Mouse (Mus musculus) yolk sac, embryonic 10.5 days (tissue): ENCODE data around the gene Gm11060.
A peak's percentile ranks its signal among the peaks of the same experiment; 100 is the strongest.

Experiments
- DNase-seq: peaks from one replicate; pipeline ENCODE4 v3.0.0-alpha.2; 2017; ENCODE audit warnings: low spot score

Gm11060 gene

DNA sequence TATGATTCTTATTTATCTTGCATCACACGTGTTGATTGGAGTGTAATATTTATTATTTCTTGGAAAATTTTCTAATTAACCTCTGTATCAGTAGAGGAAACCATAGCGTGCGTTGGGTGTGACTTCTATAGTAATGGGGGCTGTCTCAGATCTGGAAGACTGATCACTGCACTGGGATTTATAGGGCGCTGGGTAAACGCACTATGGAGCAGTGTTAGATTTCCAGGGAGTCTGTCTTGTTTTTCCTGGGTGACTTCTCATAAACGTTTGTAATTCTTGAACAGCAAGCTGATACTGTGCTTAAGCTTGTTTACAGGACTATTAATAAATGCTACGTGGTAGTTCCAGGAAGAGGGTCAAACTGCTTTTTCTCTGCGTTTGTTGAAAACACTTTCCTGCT is 25.9 kb downstream of the Gm11060 start:
- DNase-seq = no peak

DNA sequence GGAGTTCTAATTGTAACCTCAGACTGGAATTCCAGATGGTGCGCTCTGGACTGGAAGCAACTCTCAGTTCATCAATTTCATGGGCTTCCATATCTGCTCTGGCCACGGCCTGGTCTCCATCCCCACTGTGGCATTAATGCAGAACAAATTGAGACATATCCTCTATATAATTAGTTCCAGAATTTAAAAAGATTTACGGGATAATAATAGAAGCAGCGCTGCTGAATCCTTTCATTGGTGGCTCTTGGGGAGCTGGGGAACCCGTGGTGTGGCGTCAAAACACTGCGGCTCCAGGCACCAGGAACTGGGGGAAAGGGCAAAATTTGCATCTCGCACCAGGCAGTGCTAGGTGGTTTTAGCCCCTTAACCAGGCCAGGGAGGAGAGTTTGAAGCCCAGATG is 30.4 kb downstream of the Gm11060 start:
- no peak for DNase-seq

DNA sequence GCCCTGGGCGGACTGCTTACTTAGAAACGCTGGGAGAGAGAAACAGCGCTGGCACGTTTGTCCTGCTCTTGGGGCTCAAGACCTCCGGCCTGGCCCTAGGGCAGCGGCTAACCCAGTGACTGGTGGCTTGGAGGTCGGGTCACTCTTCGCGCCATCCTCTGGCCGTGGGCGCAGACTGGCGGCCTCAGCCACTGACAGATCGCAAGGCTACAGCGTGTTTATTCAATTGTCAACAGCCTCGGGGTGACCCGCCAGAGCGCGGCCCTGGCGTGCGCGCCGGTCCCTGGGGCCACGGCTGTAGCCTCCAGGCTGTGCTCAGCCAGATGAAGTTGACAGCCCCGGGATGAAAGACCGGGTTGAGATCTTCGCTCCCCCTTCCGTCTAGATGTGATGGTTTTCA is 31.1 kb downstream of the Gm11060 start:
- DNase-seq = no peak

DNA sequence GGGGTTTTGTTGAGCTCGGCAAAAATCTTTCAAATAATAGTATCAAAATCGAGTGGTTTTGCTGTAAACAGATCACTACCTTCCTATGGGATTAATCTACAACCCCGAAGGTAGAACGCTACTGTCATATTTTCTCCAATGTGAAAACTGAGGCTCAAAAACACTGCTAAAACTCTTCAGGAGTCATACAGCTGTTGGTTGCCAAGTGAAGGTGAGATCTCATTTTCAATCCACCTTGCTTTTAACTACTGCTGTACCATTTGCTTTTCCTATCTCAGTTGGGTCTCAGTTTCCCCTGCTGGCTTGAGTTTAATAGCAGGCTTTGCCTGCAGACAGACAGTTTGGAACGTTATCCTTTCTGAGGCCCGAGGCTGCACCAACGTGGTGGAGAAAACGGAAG is 31.6 kb downstream of the Gm11060 start:
- DNase-seq = no peak

DNA sequence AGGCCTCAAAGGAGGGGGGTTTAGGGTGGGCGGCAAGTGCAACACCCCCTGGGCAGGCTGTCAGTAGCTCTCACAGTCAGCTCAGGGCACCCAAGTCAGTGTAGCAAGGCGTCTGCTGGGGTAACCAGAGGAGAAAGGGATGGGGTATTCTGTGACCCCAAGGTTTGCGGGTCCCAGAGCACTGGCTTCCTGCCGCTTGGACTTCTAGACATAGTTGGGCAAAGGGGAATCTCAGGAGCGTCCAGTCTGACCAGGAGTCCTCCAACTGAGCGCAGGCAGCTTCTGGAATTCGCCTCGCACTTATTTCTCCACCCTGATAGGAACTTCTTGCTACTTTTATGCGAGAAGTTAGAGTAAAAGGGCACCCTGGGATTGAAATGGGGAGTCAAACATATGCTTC is 32.1 kb downstream of the Gm11060 start:
- no peak for DNase-seq

DNA sequence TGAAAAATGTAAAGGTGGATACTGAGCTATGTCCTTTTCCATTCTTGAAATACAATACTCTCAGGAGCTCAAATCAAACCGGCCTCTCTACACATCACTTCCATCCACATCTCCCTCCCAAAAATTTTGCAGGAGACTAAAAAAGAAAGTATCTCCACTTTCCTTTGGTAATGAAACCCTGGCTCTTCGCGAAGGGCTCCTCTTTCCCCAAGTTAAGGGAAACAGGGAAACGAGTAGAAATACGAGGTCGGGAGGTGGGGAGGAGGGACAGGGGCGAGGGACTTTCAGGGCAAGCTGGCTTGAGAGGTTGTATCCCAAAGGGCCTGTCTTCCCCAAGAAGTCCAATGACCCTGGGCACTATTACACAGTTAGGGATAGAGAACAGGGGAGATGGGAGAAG is 32.6 kb downstream of the Gm11060 start:
- no peak for DNase-seq

DNA sequence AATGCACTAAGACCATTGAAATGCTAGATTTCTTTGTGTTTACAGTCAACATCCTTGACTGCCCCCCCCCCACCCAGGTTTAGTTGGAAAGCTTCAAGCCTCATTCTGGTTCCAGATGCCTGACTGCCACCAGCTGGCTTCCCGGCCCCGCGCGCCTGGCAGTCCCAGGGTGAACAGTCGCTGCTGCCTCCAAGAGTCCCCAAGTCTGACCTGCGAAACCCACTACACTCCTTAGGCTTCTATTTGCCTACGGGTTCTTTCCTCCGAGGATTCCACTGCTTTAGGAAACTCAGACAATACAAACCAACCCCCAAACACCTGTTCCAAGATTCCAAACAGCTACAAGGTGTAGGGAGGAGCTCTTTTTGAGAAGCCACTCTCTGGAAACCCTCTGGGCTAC is 33.4 kb downstream of the Gm11060 start:
- no peak for DNase-seq

DNA sequence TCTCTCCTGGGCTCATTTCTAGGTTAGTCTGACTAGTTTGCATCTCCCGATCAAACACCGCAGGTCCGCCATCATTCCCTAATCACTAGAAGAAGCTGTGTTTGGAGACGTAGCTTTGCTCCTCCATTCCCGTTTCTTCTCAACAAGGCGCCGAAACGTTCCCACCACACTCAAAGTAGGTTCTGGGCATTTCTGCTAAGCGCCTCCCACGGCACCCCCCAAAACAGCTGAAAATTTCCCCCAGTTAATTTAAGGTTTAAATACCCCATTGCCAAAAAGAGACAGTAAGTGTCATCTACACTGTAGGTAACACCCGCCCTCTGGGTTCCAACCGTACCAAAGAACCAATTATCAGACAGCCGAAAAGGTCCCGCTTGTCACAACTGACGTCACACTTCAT is 33.8 kb downstream of the Gm11060 start:
- no peak for DNase-seq

DNA sequence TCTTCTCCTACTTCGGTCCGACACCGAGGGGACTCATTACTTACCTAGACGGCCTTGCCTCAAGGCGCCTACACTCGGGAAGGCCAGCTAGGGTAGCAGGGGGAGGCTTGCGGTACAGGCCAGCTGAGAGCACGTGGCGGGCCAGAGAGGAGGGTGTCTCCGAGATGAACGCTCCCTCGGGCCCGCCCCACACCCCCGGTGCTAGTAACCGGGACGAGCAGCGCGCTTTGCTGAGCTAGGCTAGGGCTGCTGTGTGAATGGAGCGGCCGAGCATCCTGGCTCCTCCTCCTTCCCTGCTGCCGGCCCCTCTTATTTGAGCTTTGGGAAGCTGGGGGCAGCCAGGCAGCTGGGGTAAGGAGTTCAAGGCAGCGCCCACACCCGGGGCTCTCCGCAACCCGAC is 34.5 kb downstream of the Gm11060 start, which contains the start of gene Wt1:
Wt1 (plus strand) TSS at position 251 of the 400 bp plus-strand sequence.
- peak; percentile 51 for DNase-seq

DNA sequence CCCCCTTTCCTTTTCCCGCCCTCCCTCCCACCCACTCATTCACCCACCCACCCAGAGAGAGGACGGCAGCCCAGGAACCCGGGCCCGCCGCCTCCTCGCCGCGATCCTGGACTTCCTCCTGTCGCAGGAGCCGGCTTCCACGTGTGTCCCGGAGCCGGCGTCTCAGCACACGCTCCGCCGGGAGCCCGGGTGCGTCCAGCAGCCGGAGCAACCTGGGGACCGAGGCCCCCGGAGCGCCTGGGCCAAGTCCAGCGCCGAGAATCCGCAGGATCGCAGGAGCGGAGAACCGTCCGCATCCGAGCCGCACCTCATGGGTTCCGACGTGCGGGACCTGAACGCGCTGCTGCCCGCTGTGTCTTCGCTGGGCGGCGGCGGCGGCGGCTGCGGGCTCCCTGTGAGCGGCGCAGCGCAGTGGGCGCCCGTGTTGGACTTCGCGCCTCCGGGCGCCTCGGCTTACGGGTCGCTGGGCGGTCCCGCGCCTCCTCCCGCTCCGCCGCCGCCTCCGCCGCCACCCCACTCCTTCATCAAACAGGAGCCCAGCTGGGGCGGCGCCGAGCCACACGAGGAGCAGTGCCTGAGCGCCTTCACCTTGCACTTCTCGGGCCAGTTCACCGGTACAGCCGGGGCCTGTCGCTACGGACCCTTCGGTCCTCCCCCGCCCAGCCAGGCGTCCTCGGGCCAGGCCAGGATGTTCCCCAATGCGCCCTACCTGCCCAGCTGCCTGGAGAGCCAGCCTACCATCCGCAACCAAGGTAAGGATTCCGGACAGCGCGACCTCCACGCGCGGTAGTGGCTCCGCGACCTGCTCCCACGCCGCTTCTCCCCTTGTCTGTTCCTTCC is 35.1 kb downstream of the Gm11060 start:
- DNase-seq = peak; percentile 28

DNA sequence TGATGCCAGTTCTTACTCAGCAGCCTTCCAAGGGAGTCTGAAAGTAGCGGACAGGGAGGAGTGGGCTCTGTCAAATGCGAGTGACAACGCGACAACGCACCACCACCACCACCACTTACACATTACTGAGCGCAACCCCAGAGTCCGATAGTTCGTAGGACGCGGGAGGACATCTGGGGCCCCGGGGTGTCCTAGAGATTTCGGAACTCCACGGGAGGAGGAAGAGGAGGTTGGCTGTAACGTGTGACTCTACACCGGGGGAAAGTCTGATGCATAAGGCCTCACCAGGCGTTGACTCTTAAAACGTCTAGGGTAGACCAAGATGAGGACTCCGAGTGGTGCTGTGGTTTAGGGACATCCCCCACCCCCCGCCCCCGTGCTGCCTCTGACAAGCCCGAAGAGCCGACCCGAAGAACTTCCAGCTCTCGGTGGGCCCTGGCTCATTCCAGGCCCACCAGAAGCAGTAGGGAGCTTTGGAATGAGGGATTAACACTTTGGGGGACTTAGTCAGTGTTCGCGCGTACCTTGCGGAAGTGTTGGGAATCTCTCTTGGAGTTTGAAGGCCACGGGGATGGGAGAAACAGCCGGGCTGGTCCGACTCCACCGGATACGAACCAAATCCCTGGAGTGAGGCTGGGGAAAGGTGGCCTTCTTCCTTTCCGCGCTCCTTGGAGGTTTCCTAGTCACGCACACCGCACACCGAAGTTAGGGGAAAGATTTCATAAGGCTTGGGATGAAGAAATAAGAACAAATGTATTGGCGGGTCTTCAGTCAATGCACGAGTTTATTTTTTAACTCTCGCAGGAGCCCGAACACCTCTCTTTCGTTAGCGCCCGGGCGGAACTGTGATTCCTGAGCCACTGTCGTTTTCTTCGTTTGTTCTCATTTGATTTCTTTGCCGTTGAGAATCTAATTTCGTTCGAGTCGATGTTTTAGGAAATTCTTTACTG is 36.0 kb downstream of the Gm11060 start:
- DNase-seq = peak; percentile 28

DNA sequence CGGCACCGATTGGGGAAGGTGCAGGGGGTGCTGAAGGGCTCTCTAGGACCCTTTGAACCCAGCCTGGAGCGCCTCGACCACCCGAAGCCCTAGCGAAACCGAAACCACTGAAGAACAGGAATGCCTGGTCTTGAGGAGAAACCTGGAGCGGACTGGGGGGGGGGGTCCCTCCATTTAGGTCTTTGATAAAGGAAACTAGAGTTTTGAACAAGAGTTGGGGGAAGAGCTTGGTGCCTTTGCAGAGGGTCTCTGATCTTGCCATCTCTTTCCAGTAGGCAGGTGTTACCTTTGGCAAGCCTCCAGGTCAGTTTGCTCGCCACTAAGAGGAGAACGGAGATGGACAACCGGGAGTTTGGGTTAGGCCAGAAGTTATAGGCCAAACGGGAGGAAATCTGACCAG is 36.7 kb downstream of the Gm11060 start:
- no peak for DNase-seq

DNA sequence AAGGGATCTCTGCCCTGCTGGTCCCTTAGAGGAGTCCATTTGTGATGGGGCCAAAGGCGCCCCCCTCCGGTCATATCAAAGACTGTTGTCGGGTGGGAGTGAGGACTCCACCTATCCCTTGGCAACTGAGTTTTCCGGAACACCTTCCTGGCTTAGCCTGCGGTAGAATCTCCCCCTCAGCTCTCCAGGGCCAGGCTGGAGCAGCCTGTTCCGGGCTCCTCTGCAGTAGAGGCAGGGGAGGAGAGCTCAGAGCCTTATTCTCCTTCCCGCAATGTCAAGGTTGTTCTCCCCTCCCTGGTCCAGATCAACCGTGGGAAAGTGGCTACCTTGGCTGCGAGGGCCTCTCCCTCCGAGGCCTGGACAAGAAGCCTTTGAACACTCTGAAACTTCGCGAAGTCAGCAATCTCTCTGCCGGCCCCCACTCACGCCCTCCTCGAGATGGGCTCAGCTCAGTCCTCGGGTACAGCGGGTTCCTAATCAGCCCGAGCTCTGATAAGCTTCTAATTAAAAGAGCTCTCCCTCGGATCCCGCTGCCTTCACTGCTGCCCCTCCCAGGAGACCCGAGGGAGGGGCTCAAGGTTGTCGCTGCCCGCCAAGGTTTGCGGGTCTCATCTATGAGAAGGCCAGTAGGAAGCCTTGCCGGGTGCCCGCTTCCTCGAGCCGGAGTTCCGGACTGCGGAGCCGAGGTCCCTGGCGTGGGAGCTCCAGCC is 38.7 kb downstream of the Gm11060 start:
- DNase-seq = no peak

DNA sequence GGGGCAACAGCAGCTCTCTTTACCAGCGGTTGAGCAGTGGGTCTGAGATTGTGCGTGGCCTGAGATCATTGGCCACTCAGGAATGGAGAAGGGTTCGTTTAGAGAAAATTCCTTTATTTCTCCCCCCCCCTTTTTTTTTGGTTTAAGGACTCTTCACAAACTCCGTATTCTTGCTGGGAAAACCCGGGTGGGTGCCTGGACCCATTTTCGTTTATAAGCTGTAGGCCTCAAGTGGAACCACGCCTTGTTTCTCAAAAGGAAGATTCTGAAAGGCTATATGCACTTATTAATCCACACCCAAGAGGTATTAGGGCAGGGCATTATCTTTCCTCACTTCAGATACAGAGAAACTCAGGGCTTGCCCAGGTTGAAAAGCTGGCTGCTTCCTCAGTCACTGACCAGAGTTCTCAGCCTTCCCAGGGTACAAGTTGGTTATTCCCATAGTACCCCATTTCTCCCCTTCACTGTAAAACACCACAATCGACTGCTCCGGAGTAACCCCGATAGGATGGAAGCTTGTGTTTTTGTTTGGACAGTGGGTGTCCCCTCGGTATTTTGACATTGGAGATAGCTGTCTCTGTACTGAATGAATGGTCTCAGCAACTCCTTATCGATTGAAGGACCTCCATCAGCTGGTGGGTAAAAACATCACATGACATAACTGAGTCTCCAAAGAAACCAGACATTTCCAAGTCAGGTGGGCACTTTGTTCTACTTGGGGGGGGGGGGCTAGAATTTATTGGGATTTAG is 39.4 kb downstream of the Gm11060 start:
- no peak for DNase-seq

DNA sequence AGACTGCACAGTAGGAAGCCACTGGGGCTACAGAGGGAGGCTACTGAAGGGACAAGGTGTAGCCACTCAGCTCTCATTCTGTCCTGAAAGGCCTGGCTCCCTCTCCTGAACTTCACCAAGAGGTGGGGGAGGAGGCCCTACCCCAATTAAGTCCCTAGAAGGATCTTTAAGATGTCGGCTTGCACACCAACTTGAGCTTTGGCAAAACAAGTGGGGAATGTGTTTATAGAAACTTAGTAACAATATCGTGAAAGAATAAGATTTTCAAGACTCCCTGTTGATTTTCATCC is 39.9 kb downstream of the Gm11060 start:
- DNase-seq = no peak

DNA sequence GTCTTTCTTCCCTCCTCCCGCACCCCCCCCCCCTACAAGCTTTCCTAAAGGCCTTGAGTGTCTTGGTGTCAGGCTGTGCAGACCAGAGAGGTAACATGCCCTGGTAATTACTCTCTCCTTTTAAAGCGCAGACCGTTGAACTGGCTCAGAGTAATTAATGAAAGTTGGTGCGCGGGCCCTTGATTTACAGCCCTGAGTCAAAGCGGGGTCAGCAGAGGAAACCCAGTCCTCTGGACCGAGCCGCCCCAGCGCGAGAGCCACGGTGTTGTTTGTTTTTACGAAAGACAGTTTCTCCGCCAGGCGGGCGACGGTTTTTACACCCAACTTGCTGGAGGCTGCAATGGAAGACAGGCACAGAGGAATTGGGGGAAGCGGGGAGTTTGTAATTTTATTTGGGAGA is 40.5 kb downstream of the Gm11060 start:
- peak; percentile 17 for DNase-seq

DNA sequence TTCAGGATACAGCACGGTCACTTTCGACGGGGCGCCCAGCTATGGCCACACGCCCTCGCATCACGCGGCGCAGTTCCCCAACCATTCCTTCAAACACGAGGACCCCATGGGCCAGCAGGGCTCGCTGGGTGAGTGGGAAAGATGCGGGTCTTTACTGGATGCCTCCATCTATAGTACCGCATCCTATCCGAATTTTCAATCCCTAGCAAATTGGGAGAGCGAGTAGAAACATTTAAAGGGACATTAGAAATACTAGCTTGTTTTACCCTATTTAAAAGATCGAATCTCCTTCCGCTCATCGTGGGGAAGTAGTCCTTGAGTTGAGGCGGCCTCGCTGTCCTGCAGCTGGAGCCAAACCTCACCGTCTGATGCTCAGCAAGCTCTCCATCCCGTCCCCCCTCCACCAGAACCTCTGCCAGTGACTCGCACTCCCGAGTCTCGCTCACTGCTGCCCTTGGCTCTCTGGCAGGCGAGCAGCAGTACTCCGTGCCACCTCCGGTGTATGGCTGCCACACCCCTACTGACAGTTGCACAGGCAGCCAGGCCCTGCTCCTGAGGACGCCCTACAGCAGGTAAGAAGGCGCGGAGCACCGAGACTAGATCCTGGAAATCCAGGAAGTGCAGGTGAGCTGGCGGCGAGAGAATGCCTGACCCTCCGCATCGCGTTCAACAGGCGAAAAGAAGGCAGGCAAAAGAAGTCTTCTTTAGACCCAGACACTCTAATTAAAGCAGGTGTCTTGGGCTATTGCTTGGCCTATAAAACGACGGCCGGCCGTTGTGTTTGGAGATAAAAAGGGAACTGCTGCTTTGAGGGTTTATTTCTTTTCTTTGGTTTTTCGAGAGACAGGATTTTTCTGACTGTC is 41.3 kb downstream of the Gm11060 start:
- DNase-seq = no peak

DNA sequence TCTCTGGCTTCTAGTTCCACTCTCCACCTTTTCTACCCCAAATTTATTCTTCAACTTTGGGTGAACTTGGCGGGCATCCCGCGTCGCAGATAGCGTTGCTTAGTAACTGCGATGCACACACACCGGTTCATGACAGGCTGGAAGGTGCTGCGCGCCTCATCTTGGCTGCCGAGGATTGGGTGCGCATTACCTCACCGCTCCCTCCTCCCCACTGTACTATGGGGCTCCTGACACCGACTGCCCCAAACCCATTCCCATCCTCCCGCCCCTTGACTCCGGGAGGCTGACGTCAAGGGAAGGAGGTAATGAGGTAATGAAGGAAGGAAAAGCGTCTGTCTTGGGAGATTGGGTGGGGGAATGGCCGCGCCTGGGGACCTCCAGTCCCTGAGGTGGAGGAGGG is 42.5 kb downstream of the Gm11060 start:
- DNase-seq = peak; percentile 10

DNA sequence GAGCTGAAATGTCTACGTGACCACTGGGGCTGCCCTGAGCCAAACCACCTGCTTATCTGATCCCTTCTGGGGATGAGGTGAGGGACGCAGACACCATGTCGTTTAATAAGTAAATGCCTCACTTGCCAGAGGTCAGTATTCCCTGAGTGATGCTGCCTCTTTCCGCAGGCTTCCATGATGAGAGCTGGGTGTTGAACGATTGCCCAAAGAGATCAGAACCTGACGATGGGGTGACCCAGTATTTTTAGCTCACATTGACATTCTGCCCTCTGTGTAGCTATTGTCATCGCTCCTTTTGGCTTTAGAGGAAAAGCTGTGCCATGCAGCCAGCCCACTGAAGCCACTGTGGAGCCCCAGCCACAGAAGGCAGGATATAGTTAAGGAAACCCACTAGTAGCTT is 47.7 kb downstream of the Gm11060 start:
- no peak for DNase-seq

DNA sequence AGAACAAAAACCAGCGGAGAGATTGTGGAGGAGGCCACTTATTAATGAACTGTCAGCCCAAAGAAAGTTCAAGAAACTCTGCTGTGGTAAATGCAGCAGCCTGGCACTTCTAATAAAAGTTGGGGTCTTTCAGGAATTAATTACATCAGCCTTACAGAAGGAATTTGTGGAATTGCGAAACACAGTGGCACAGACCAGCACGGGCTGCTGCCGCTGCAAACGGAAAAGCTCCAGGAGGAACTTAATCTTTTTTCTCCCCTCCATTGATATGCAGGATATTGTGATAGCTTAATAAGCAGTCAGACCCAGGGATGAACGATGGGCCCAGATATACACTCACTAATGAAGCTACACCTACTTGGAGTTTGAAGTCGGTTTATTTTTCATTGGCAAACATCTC is 49.6 kb downstream of the Gm11060 start:
- no peak for DNase-seq
